Mouse (Mus musculus): ENCODE measurements around the gene Marveld3.

Gene Marveld3

GRCm38 (mm10) chr8:109902379-109902778, 59.6 kb downstream of the Marveld3 start:
- DNase-seq (ENCODE audit: low spot score), result no peak

Data from spleen, adult 12 weeks (tissue).